Mouse (Mus musculus): ENCODE measurements around the gene Ank2.
A peak's percentile ranks its signal among the peaks of the same experiment; 100 is the strongest.

The Ank2 gene

GRCm38 (mm10) chr3:127235271-127235670, 263.9 kb downstream of the Ank2 start:
- DNase-seq (ENCODE audit: low spot score), result no peak

DNA sequence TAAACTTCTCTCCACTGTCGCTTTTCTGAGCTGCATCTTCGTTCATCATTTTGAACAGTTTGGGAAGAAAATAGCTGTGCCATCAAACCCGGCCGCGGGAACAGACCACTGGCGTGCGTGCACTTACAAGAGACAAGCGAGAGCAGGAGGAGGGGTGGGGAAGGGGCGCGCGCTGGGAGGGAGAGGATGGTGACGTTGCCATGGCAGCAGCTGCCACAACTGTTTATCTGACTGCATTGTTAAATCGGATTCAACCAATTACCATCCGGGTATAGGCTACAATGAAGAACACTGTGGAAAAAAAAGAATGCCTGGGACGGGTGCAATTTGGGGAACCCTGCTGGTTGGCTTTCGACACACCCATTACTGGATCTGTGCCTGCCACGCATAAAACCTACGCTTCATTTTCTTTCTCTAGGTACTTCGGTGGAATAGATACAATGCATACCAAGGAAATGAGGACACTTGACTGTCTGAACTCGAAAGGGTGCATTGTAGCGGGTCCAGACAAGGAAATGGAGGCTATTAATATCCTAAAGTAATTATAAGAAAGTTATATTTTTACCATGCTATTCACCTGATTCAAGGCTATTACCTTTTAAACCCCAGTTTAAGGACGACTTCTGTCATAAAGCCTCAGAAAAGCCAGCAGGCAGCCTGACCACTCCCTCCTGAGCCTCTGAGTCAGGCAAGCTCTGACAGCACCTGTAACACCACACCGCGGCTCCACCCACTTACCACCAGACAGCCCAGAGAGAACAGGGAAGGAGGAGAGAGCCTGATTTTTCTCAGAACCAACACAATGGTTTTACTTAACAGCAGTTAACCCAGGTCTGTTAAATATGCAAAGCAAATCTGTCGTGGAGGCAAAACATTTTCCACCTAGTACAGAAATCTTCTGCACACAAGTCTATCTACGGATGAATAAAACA, 273.1 kb downstream of the Ank2 start:
- DNase-seq (ENCODE audit: low spot score), result peak; percentile 33

GRCm38 (mm10) chr3:127225167-127225798, 273.9 kb downstream of the Ank2 start:
- no peak for DNase-seq (ENCODE audit: low spot score)

DNA sequence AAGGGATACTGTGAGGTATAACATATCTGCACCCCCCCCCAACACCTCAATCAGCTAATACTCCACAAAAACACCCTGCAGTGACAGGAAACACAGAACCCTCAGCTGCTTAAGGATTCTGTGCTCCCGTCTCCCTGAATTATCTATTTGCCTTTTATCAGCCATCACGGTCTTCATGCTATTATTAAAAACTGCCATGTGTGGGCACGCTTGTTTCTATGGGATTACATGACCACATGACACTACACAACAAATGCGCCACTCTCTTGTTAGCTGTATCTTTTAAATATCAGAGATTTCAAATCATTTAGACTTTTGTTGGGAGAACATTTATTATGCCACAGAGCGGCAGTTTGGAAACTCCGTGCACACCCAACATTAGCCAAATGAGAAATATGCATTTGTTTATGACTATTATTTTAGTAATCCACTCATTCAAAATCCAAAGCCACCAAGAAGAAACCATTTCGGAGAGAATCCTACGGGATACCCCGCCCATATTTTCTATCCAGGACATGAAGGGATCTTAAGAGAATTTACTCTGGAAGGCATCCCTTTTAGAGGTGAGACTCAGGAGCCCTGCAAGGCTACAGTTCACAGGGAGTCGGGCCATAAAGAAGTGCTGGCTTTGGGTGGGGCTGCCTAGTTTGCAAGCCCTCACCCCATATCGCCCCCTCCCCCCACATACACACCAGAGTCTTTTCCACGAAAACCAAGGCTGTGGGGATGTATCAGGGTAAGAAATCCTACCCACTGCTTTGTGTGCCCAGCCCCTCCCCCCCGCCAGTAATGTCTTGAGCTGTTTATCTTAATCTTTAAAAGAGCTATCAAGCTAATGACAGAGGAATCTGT, 274.6 kb downstream of the Ank2 start:
- no peak for DNase-seq (ENCODE audit: low spot score)

GRCm38 (mm10) chr3:127222086-127222485, 277.1 kb downstream of the Ank2 start:
- DNase-seq (ENCODE audit: low spot score), result no peak

GRCm38 (mm10) chr3:127220859-127221258, 278.3 kb downstream of the Ank2 start:
- DNase-seq (ENCODE audit: low spot score), result no peak

DNA sequence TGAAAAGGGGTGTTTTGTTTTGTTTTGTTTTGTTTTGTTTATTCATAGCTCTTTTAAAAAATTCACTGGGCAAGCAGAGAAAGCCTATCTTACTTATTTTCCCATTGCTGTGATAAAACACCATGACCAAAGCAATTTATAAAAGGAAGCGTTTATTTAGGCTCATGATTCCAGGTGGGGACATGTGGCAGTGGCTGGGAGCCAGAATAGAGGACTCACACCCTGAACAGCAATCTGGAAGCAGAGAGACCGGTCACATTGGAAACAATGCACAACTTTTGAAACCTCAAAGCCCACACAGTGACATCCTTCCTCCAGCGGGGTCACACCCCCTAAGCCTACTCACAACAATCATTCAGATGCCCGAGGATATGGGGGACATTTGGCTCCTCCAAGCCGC, 285.6 kb downstream of the Ank2 start:
- no peak for DNase-seq (ENCODE audit: low spot score)

DNA sequence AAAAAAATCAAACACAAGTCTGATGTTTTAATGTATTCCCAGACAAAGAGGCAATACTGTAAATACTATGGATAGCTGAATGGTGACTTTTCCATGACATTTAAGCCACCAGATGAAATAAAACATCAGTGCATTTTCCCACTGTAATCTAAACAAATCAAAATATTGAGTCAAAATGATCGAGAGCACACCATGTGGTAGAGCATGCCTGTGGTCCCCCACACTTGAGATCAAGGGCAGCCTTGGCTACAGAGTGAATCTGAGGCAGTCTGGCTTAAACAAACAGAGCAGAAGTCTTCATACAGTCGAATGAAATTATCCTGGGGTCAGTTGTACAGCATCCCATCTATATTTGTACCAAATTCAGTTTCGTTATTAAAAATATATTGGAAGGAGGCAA, 288.0 kb downstream of the Ank2 start:
- no peak for DNase-seq (ENCODE audit: low spot score)

DNA sequence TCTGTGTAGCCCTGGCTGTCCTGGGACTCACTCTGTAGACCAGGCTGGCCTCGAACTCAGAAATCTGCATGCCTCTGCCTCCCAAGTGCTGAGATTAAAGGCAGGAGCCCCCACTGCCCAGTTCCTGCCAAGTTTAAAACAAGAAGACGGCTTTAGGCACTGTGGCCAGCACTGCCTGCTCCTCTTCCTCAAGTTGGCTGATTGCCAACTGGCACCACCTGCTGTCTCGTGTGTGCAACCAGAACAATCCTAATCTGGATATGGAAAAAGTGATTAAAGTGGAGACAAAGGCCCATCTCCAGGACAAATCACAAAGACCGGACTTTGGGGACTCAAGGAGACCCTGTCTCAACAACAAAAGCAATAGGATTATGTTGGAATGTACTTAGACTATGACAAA, 288.6 kb downstream of the Ank2 start:
- DNase-seq (ENCODE audit: low spot score), result no peak

DNA sequence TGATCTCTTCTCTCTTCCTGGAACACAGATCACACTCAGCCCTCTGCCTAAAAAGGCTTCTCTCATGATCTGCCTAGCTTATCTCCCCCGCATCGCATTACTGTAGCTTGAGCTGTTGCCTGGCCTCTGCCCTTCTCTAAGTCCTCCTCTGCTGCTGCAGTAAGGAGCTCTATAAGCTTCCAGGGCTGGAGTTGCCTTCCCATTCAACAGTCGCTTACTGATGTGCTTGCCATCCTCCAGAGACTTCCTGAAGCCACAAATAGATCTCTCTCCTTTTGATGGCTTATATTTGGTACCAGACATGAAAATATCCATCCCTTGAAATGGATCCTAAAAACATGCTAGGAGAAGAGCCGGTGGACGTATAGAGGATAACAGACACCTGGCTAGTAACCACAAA, 290.3 kb downstream of the Ank2 start:
- DNase-seq (ENCODE audit: low spot score), result no peak

DNA sequence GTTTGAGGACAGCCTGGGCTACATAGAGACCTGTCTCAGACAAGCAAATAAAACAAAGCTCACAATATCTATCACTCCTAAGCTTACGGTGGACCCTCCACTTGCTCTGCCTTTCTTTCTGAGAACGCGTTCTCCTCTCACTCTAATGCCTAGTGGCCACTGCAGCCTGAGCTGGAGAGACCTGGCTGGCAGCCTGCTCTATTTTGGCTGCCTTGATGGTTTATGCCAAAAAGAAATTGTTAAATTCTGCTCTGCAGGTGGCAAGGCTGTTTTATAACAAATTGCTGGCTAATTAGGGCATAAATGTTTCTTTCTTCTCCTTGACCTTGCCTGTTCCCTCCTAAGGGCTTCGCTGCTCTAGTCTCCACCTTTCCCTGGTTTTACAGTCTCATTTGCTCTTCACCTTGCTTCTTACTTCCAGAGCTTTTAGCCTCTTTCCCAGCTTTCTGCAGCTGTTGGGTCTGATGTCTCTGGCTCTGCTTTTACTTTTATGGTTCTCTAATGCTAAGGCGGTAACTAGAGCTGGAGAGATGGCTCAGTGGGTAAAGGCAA, 293.2 kb downstream of the Ank2 start:
- DNase-seq (ENCODE audit: low spot score), result no peak

- DNase-seq (ENCODE audit: low spot score), result no peak
Measured at GRCm38 (mm10) chr3:127202484-127203115, 296.6 kb downstream of the Ank2 start.

DNA sequence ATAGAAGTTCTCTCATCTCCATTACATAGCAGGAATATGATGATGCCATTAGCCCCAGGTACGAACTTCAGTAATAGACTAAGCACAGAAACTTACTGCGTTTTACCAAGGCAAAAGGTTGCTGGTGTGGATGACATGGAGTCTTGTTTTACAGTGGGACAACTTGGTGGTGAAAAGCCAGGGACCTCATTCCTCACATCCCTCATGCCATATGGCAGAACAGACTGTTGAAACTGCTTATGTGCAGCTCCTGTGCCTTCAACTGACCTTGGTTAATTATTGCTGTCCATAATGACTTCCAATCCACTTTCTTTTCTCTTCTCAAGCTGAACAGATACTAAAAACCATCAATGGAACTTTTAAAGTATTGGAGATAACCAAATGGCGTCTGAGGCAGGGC, 298.4 kb downstream of the Ank2 start:
- DNase-seq (ENCODE audit: low spot score), result no peak

DNA sequence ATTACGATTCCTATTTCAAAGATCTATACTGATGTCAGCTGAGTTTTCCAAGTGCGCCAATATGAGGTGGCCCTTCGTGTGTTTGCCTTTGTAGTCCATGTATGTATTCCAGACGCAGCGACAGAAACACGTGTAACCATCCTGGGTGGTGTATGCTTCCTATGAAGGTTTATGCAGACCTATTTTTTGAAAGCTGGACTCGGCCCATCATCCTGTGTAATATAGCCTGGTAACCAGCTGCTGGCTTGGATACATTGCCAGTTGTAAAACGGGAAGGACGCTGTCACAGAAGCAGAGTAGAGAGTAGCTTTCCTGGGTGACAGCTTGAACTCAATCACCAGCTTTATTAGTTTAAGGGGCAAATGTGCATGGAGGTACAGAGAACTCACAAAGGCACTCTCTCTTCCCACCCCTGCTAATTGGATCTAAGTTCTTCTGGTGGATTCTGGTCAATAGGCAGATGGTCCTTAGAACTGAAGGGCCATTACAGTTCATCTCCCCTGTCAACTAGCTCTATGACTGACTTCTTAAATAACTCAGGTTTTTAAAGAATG, 300.0 kb downstream of the Ank2 start:
- DNase-seq (ENCODE audit: low spot score), result no peak

DNA sequence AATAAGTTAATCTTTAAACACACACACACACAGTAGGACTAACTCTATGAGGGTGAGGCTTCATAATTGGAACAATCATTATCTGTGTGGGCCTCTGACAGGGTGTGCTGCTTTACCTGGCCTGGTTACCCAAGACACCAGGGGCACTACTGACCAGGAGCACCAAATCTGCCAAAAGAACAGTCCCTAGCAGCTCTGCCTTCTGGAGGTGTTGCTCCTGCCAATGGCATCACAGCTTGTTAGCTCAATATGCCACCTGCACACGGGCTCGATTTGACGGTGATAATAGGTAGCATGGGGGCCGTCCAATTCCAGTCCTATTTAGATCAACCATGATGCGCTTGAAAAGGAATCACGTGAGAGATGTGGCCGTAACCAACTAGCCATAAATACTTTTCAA, 300.5 kb downstream of the Ank2 start:
- no peak for DNase-seq (ENCODE audit: low spot score)

GRCm38 (mm10) chr3:127188789-127189128, 310.4 kb downstream of the Ank2 start:
- DNase-seq (ENCODE audit: low spot score), result no peak

DNA sequence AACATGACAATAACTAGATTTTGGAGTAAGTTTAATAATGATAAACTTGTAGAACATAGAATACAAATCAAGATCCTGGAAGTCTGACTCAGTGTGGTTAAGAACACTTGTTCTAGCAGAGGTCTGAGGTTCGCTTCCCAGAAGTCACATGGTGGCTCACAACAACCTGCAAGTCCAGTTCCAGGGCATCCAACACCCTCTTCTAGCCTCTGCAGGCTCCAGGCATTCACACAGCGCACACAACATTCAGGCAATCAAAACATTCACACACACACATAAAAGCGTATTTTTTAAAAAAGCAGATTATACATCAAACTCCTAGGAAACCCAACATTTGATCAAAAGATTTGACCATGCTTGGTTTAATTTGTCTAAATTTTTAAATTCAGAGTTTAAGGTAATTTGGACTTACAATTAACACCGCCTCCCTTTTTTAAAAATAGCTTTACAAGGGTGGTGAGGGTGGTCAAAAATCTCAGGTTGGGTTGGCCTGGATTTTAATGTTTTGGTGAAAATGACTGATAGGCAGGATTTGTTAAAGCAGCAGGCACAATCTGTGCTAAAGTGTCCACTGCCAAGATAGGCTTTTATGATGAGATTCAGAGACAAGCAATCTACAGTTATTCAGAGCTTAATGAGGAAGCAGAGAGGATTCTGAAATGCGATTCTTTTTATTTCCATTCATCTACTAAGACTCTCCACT, 310.9 kb downstream of the Ank2 start:
- DNase-seq (ENCODE audit: low spot score), result no peak

GRCm38 (mm10) chr3:127187081-127187480, 312.1 kb downstream of the Ank2 start:
- DNase-seq (ENCODE audit: low spot score), result no peak

GRCm38 (mm10) chr3:127186239-127186638, 312.9 kb downstream of the Ank2 start:
- DNase-seq (ENCODE audit: low spot score), result no peak

DNA sequence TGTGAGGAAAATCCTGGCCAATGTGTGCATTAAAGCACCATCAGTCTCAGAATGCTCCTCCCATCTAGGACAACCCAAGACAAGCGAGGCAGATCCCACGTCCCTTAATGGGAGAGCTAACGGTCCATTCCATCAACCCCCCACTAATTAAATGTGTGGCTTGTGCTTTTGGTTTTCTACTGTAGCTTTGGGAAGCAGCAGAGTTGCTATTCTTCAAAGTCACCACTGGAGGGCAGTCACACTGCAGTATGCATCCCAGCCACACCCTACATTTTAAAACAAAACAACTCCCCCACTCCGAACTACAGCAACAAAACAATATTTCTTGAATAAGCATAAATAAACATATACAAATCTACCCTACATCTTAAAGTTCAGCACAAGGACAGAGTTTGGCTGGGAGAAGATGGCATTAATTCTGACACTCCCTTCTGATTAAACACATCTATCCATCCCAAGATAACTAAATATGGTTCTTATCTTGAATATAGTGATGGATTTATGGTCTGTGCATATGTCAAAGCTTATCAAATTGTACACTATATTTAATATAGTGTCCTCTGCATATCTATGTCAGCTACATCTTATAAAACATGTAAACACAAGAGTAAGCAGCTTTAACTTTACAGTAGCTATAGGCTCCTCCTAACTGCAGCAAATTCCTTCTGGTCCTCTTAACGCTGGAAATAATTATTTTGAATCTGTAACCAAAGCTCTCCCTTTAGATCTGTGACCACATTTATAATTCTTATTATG, 315.0 kb downstream of the Ank2 start:
- DNase-seq (ENCODE audit: low spot score), result no peak
